In the genomic region with DNA sequence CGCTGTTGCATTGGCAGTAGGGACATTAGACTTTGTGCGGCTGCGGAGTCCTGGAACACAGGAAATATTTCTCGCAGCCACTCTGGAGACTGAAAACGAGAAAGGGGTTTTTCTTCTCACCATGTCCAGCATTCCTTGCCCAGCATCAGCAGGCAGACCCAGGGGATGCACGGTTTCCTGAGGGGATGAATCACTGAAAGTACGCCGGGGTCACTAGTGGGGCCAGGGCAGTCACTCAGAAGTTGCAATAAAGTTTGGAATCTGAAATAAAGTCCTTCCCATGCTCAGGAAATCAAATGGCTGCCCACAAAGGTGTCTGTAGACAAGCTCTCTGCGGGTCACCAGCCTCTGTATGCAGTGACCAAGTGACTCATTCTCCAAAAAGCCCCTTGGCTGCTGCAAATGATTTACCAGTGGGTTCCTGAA, we compare ENCODE assay signal across 14 mouse cellular contexts.
DNase-seq lines count a peak whose midpoint lies in the region; ATAC-seq and TF ChIP-seq lines count a peak whose summit lies in the region.
"Had no signal": no experiment of that assay in that cellular context is flagged by ENCODE, and none has a peak within 500 bp of the region (broad histone marks: within the 10 kb centered on the region; RNA-seq: fewer than 3 reads in every experiment).

No protein-coding gene starts in this region.

- no peak for ATAC-seq in heart, embryonic 11.5 days (replicated peaks; ENCODE audit: insufficient number of reproducible peaks, low FRiP score, low TSS enrichment)
- ATAC-seq in Patski, result peak; percentile 73
- no peak for ATAC-seq in limb, embryonic 11.5 days (ENCODE audit: insufficient number of reproducible peaks, low FRiP score, low TSS enrichment, low read depth)
- ATAC-seq in forebrain, embryonic 12.5 days (ENCODE audit: low FRiP score), result no peak
- ATAC-seq: hindbrain, postnatal 0 days; liver, embryonic 12.5 days; lung, postnatal 0 days had no signal

- in situ Hi-C loops in Patski (cut with MboI; ENCODE audit: low pct_unique_long_range_greater_than_20kb), result no loop called here

- H3K27me3 ChIP-seq in heart, embryonic 11.5 days (ENCODE audit: control insufficient read depth, insufficient read depth, low read length), result peaks cover 2% of the 10 kb centered on the region; the same call in 1 of the 2 replicates
- H3K27me3 ChIP-seq in Patski, result no peaks in the 10 kb centered on the region
- no peaks in the 10 kb centered on the region for H3K27me3 ChIP-seq in limb, embryonic 11.5 days (ENCODE audit: control insufficient read depth, insufficient read depth, low read length)
- H3K27me3 ChIP-seq in forebrain, embryonic 12.5 days, result 0 out of 2 replicates have a peak, but pooled peaks cover 3% of the 10 kb centered on the region
- H3K27me3 ChIP-seq: liver, embryonic 12.5 days had no signal

- H3K4me3 ChIP-seq in heart, embryonic 11.5 days (ENCODE audit: low read depth, low read length), result no peak overlapping the region
- no peak overlapping the region for H3K4me3 ChIP-seq in limb, embryonic 11.5 days (ENCODE audit: low read depth, low read length)
- no peak overlapping the region for H3K4me3 ChIP-seq in forebrain, embryonic 12.5 days (replicated peaks)
- H3K4me3 ChIP-seq: liver, embryonic 12.5 days had no signal

- H3K9ac ChIP-seq in heart, embryonic 11.5 days (ENCODE audit: low read depth, low read length), result no peak overlapping the region
- H3K9ac ChIP-seq in limb, embryonic 11.5 days (ENCODE audit: low read length), result no peak overlapping the region
- H3K9ac ChIP-seq in forebrain, embryonic 12.5 days, result no peak overlapping the region
- H3K9ac ChIP-seq: liver, embryonic 12.5 days had no signal

- TF ChIP-seq CTCF in Patski (IDR thresholded peaks at IDR 0.05), result no peak

- H3K36me3 ChIP-seq in heart, embryonic 11.5 days (ENCODE audit: control insufficient read depth, insufficient read depth, low read length), result no peaks in the 10 kb centered on the region
- H3K36me3 ChIP-seq in limb, embryonic 11.5 days (ENCODE audit: control insufficient read depth, insufficient read depth, low read length), result no peaks in the 10 kb centered on the region
- H3K36me3 ChIP-seq in forebrain, embryonic 12.5 days (replicated peaks), result no peaks in the 10 kb centered on the region
- H3K36me3 ChIP-seq: liver, embryonic 12.5 days had no signal

- no peak overlapping the region for H3K27ac ChIP-seq in heart, embryonic 11.5 days (ENCODE audit: low read depth, low read length)
- no peak overlapping the region for H3K27ac ChIP-seq in limb, embryonic 11.5 days (replicated peaks; ENCODE audit: low read depth, low read length)
- H3K27ac ChIP-seq in forebrain, embryonic 12.5 days, result no peak overlapping the region
- H3K27ac ChIP-seq: hindbrain, postnatal 0 days; liver, embryonic 12.5 days had no signal

- H3K4me1 ChIP-seq in heart, embryonic 11.5 days (ENCODE audit: control insufficient read depth, insufficient read depth, low read length), result peaks cover 23% of the 10 kb centered on the region
- H3K4me1 ChIP-seq in limb, embryonic 11.5 days (ENCODE audit: control insufficient read depth, insufficient read depth, low read length), result peaks cover 6% of the 10 kb centered on the region
- peaks cover 12% of the 10 kb centered on the region; the same call in 1 of the 2 replicates for H3K4me1 ChIP-seq in forebrain, embryonic 12.5 days
- H3K4me1 ChIP-seq: liver, embryonic 12.5 days had no signal

- no peaks in the 10 kb centered on the region for H3K9me3 ChIP-seq in heart, embryonic 11.5 days (replicated peaks; ENCODE audit: control insufficient read depth, low read length)
- H3K9me3 ChIP-seq in limb, embryonic 11.5 days (ENCODE audit: control insufficient read depth, low read length), result no peaks in the 10 kb centered on the region
- no peaks in the 10 kb centered on the region for H3K9me3 ChIP-seq in forebrain, embryonic 12.5 days
- H3K9me3 ChIP-seq: liver, embryonic 12.5 days had no signal

- DNase-seq in heart, adult 11 months, result peak; percentile 87
- peak; percentile 68 for DNase-seq in Patski (ENCODE audit: low read depth, low spot score)
- DNase-seq in kidney, adult 8-10 months, result peak; percentile 3 to 8
- DNase-seq in limb, embryonic 11.5 days (ENCODE audit: low spot score), result peak; percentile 42
- no peak for DNase-seq in spleen, postnatal 10 days (ENCODE audit: low spot score in 2 of 2)
- no peak for DNase-seq in lung, postnatal 36 days
- DNase-seq: adrenal gland, adult 2 months; cerebellum, postnatal 14 days; thymus, postnatal 25 days had no signal

- no peak overlapping the region for H3K4me2 ChIP-seq in heart, embryonic 11.5 days
- H3K4me2 ChIP-seq in limb, embryonic 11.5 days (ENCODE audit: low read depth, severe bottlenecking), result no peak overlapping the region
- no peak overlapping the region for H3K4me2 ChIP-seq in forebrain, embryonic 12.5 days
- H3K4me2 ChIP-seq: liver, embryonic 12.5 days had no signal

- POLR2A ChIA-PET in Patski (lab: Charles Lee), result no interaction called here

- CTCF ChIA-PET in Patski (lab: Charles Lee), result interaction anchor here (1.0 kb wide), 1 partner anchor 8 kb away, joined by 3 read pairs; no protein-coding TSS in a partner anchor

- 56% methylated on average over 9 of the region's 9 CpGs for WGBS in heart, embryonic 11.5 days (ENCODE audit: insufficient replicate concordance)
- WGBS in limb, embryonic 11.5 days, result 59% methylated on average over 9 of the region's 9 CpGs
- 72% methylated on average over 9 of the region's 9 CpGs for WGBS in forebrain, embryonic 12.5 days

Comparison
In these comparisons a context has a peak if more than half of its experiments do, and no peak if none do; other contexts are left out.
1. DNase-seq: peak in heart, adult 11 months (single experiment), Patski (single experiment), kidney, adult 8-10 months (2 of 2) and limb, embryonic 11.5 days (single experiment); none in spleen, postnatal 10 days (0 of 2) and lung, postnatal 36 days (single experiment).